Mouse (Mus musculus): Measurements from ENCODE around the gene Lsr.

DNA sequence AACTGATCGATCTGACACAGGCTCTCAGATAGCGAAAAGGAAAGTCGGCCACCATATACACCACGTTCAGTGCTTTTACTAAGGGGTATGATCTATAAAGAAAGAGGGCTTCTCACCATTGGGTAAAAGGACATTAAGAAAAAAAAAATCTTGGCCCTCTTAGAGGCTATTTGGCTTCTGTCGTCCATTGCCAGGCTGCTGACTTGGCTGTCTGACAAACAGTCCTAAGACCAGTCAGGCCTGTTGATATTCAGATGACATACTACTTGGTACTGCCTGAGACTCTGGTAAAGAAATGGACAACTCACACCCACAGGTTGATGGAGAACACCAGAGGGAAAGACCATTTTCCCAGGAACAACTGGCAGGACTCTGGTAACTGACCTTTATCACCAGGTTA is 39.7 kb upstream of the Lsr start:
- TF ChIP-seq CTCF (IDR thresholded peaks at IDR 0.05; ENCODE audit: low read depth) (no peak), EP300 (optimal IDR thresholded peaks at IDR 0.05) (no peak)

Measured in stomach, postnatal 0 days (tissue).